Mouse (Mus musculus) kidney, postnatal 0 days (tissue): Measurements from ENCODE around the gene Myt1l. TPM values are rescaled to one million over a fixed set of nuclear protein-coding genes. Genes with fewer than 3 reads are reported as not detected.

Experiments used
- ATAC-seq: fragments of 200-750 bp; cut with Nextera tagmentation; replicated peaks from 2 replicates; pipeline ENCODE4 v1.8.0; 2017; ENCODE audit warnings: low read depth, moderate number of reproducible peaks, moderate TSS enrichment, moderate library complexity; ENCODE audit not compliant: low FRiP score
- DNase-seq: peaks from one replicate; pipeline ENCODE4 v3.0.0-alpha.2; 2016; ENCODE audit warnings: low spot score
- H3K27ac ChIP-seq: fragments of 300-500 bp; sonication (generic); 2 replicates; pipeline ENCODE4 v1.5.1; 2014; ENCODE audit warnings: mild to moderate bottlenecking
- H3K27me3 ChIP-seq: fragments of 300-500 bp; sonication (generic); 2 replicates; pipeline ENCODE4 v1.6.1; 2014; ENCODE audit warnings: low read length, mixed read lengths; ENCODE audit not compliant: insufficient read depth
- H3K36me3 ChIP-seq: fragments of 300-500 bp; sonication (generic); 2 replicates; pipeline ENCODE4 v1.6.1; 2014; ENCODE audit warnings: low read length, mixed read lengths; ENCODE audit not compliant: insufficient read depth
- H3K4me1 ChIP-seq: fragments of 300-500 bp; sonication (generic); replicated peaks from 2 replicates; pipeline ENCODE4 v1.6.1; 2014; ENCODE audit warnings: antibody characterized with exemption, low read length, mixed read lengths; ENCODE audit not compliant: insufficient read depth
- H3K4me2 ChIP-seq: fragments of 300-500 bp; sonication (generic); 2 replicates; pipeline ENCODE4 v1.6.1; 2014; ENCODE audit warnings: mild to moderate bottlenecking, low read length, moderate library complexity, mixed read lengths
- H3K4me3 ChIP-seq: fragments of 300-500 bp; sonication (generic); replicated peaks from 2 replicates; pipeline ENCODE4 v1.5.1; 2014; ENCODE audit warnings: low read depth, low read length
- H3K9ac ChIP-seq: fragments of 300-500 bp; sonication (generic); 2 replicates; pipeline ENCODE4 v1.6.1; 2014; ENCODE audit warnings: low read depth, low read length
- H3K9me3 ChIP-seq: fragments of 300-500 bp; sonication (generic); replicated peaks from 2 replicates; pipeline ENCODE4 v1.6.1; 2016; ENCODE audit warnings: low read length, inconsistent platforms, mixed read lengths
- CTCF ChIP-seq: IDR thresholded peaks from 2 replicates; pipeline ENCODE4 v1.5.1; 2016; ENCODE audit warnings: antibody characterized with exemption, low read depth, mild to moderate bottlenecking, moderate library complexity
- WGBS: fragments of 180-500 bp; shearing (Covaris S2); extraction: QIAGEN DNeasy Blood & Tissue Kit; methylation state at CpG from one replicate; pipeline ENCODE4 v1.1.7; 2014; 5-methylcytosine and 5-hydroxymethylcytosine counted together
- polyA plus RNA-seq: library from polyadenylated mRNA; unstranded; fragments of >200 nt; fragmentation: Nextera tagmentation; extraction: Ambion mirVana; gene quantifications from 2 replicates; pipeline ENCODE4 v1.2.1, GENCODE M21; 2015

Myt1l gene
- polyA plus RNA-seq, 1 experiment from 2014 or later, result 0.07 TPM

DNA sequence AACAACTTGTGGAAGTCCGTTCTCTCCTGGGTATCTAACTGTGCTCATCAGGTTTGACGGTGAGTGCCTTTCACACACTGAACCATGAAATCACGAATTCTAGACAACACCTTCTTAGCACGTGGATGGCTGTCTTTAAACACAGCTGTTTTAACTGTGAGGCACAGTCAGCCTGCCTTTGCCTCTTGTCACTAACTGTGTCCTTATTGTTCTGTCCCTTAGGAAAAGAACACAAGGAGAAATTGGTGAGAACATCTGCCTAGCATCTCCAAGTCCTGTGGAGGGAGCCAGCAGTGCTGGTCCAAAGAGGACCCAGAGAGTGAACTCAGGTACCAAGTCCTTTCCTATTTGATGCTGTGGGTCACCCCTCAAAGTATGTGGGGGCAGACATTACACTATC lies 115.9 kb downstream of the Myt1l start:
- Histone ChIP-seq H3K36me3 (no peaks in the 10 kb centered on the region), H3K27ac (no peak overlapping the region), H3K4me3 (no peak overlapping the region), H3K4me1 (no peaks in the 10 kb centered on the region), H3K9me3 (no peaks in the 10 kb centered on the region), H3K9ac (no peak overlapping the region), H3K4me2 (no peak overlapping the region), H3K27me3 (no peaks in the 10 kb centered on the region)
- no peak for ATAC-seq
- WGBS, result 73% methylated on average over 4 of the region's 4 CpGs
- DNase-seq, result no peak
- TF ChIP-seq CTCF, result no peak

DNA sequence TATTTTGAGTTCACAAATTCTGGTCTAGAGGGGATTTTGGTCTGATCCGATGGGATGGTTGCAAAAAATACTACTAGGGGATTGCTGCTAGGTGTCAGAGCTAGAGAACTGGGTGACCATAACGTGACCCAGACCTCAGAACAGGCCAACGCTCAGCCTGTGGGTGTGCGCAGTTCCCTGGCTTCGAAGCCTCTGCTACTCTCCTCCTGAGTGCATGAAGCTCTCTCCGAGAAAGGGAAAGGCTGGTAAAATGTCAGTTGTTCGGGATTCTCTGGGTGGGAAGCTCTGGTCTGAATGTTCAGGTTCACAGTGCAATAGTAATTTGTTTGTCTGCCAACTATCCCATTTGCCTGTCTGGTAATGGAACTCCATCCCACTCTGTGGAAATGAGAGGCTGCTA lies 116.5 kb downstream of the Myt1l start:
- no peak overlapping the region for H3K27ac ChIP-seq
- H3K4me3 ChIP-seq, result no peak overlapping the region
- H3K4me1 ChIP-seq, result no peaks in the 10 kb centered on the region
- no peak overlapping the region for H3K9ac ChIP-seq
- no peak for ATAC-seq
- WGBS, result 75% methylated on average over 7 of the region's 7 CpGs
- no peak overlapping the region for H3K4me2 ChIP-seq
- H3K27me3 ChIP-seq, result no peaks in the 10 kb centered on the region
- no peak for TF ChIP-seq CTCF
- no peak for DNase-seq
- H3K9me3 ChIP-seq, result no peaks in the 10 kb centered on the region
- no peaks in the 10 kb centered on the region for H3K36me3 ChIP-seq

DNA sequence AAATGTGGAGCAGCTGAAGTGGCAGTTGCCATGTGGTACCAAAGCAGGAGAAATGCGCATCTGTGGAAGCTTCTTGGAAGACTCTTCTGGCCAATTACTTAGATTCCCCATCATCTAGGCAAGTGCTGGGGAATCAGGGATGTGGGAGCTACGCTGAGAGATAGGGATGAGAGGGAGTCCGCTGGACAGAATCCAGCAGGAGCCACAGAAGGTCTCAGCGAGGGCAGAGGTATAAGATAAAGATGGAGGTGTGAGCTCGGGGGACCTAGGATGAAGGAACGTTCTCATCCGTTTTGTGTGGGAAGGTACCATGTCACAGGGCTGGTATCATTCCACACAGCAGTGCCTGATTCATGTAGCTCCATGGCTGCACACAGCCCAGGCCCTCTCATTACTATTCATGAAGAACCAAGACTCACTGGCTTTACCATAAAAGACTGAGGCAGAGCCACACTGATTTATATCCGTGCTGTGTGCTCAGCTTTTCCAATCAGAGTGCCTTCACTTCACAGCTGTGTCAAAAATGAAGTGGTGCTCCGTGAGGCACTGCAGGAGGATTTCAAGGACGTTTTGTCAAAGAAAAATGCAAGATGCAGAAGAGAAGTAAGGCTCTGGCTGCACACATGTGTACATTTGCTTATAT lies 121.4 kb downstream of the Myt1l start:
- no peak overlapping the region for H3K4me2 ChIP-seq
- no peak for TF ChIP-seq CTCF
- H3K4me3 ChIP-seq, result no peak overlapping the region
- ATAC-seq (no peak), DNase-seq (no peak)
- no peaks in the 10 kb centered on the region for H3K4me1 ChIP-seq
- H3K36me3 ChIP-seq, result no peaks in the 10 kb centered on the region
- no peaks in the 10 kb centered on the region for H3K9me3 ChIP-seq
- no peaks in the 10 kb centered on the region for H3K27me3 ChIP-seq
- H3K27ac ChIP-seq, result no peak overlapping the region
- no peak overlapping the region for H3K9ac ChIP-seq
- 74% methylated on average over 10 of the region's 10 CpGs for WGBS

DNA sequence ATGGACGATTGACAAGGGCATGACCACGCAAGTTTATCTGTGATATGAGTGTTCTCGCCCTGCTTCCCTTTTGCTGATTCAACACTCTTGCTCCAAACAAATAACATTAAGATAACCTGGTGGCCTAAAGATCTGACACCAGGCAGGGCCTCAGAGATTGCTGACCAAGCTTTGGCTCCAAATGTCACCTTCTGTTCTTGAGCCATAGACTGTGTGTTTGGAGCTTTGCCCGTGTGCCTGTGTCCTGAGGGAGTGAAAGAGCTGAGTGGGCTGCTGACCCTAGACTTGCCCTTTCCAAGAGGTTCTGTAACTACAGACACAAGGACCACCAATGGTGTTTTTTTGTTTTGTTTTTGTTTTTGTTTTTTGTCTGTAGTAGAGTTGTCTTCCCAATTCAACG lies 124.3 kb downstream of the Myt1l start:
- Histone ChIP-seq H3K27ac (no peak overlapping the region), H3K36me3 (no peaks in the 10 kb centered on the region), H3K27me3 (no peaks in the 10 kb centered on the region), H3K4me2 (no peak overlapping the region), H3K9me3 (no peaks in the 10 kb centered on the region), H3K4me1 (no peaks in the 10 kb centered on the region), H3K9ac (no peak overlapping the region), H3K4me3 (no peak overlapping the region)
- DNase-seq (no peak), ATAC-seq (no peak)
- no peak for TF ChIP-seq CTCF
- 74% methylated on average over 5 of the region's 5 CpGs for WGBS

DNA sequence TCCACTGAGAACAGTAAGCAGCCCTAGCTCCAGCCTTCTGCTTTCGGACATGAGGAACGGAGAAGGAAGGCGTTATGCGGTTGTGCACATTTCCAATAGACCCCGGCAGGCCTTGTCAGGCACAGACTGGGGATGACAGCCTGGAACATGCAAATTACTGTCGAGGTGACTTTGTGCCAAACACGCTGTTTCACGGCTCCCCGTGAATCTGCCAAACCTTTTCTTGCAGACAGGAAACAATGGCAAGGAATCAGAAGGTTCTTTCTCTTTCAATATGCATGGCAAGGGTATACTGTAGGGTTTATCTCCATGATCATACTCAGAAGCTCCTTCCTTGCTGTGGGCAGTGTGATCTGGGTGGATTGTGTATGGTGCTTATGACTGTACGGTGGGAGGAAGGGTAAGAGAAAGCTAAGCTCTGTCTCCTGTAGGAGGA lies 127.0 kb downstream of the Myt1l start:
- H3K9me3 ChIP-seq, result no peaks in the 10 kb centered on the region
- H3K4me1 ChIP-seq, result no peaks in the 10 kb centered on the region
- DNase-seq, result no peak
- TF ChIP-seq CTCF, result no peak
- no peak overlapping the region for H3K27ac ChIP-seq
- no peaks in the 10 kb centered on the region for H3K36me3 ChIP-seq
- H3K27me3 ChIP-seq, result no peaks in the 10 kb centered on the region
- no peak for ATAC-seq
- no peak overlapping the region for H3K4me2 ChIP-seq
- H3K9ac ChIP-seq, result no peak overlapping the region
- 88% methylated on average over 10 of the region's 10 CpGs for WGBS
- H3K4me3 ChIP-seq, result no peak overlapping the region

DNA sequence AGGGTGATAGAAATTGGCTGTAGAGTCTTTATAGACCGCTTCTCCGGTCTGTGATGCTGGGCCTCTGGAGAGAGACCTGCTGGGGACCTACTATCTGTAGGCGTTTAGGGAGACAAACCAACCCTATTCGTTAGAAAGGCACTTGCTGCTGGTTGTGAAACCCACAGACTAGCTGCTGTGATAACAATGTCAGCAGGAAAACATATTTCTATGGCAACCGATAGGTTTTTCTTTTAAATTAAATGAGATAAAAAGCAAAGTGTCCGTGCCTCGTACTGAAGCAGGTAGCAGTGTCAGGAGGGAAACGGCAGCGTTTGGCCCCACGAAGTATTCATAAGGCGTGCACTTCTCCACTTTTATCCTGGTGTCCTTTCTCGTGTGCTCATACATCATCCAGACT lies 127.5 kb downstream of the Myt1l start:
- Histone ChIP-seq H3K36me3 (no peaks in the 10 kb centered on the region), H3K4me1 (no peaks in the 10 kb centered on the region), H3K4me3 (no peak overlapping the region), H3K27me3 (no peaks in the 10 kb centered on the region), H3K9me3 (no peaks in the 10 kb centered on the region), H3K27ac (no peak overlapping the region), H3K9ac (no peak overlapping the region), H3K4me2 (no peak overlapping the region)
- ATAC-seq (no peak), DNase-seq (no peak)
- 83% methylated on average over 12 of the region's 12 CpGs for WGBS
- no peak for TF ChIP-seq CTCF

DNA sequence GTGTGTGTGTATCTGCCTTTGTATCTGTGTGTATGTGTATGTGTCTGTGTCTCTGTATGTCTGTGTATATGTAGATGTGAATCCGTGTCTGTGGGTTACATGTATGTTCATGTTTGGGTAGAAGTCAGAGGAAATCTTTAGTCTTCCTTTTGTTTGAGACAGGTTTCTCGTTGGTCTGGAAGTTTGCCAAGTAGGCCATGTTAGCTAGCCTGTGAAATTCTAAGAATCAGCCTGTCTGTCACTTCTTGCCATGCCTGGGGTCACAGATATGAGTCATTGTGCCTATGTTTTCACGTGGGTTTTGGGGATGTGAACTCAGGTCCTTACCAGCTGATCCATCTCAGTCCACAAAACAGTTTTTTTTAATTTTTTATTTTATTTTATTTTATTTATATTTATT lies 128.9 kb downstream of the Myt1l start:
- no peak for DNase-seq

More for the DNA sequence above, 128.9 kb downstream of the Myt1l start:
- Histone ChIP-seq H3K4me1 (no peaks in the 10 kb centered on the region), H3K4me3 (no peak overlapping the region), H3K9me3 (no peaks in the 10 kb centered on the region), H3K4me2 (no peak overlapping the region), H3K27me3 (no peaks in the 10 kb centered on the region), H3K27ac (no peak overlapping the region), H3K36me3 (no peaks in the 10 kb centered on the region), H3K9ac (no peak overlapping the region)
- no peak for ATAC-seq
- 57% methylated on average over 3 of the region's 3 CpGs for WGBS
- TF ChIP-seq CTCF, result no peak
